Mouse (Mus musculus): Measurements from ENCODE around the gene Slc2a12. TPM values are rescaled to one million over a fixed set of nuclear protein-coding genes. Genes with fewer than 3 reads are reported as not detected.
A peak's percentile ranks its signal among the peaks of the same experiment; 100 is the strongest.

Gene Slc2a12
- total RNA-seq (2021) (1 to 10 TPM in 1 of 2 experiments, under 1 TPM in 1; 0.49 to 2.3 TPM), polyA plus RNA-seq (2012; rRNA removed) (0.15 and 0.18 TPM in 2 replicates)
- long read RNA-seq, full-length matches to known transcripts, result 1 of 1 reads
- long read RNA-seq, partial matches to known transcripts, result 0 of 1 reads
- long read RNA-seq, other reads (novel, unspliced or antisense), result 0 of 1 reads

DNA sequence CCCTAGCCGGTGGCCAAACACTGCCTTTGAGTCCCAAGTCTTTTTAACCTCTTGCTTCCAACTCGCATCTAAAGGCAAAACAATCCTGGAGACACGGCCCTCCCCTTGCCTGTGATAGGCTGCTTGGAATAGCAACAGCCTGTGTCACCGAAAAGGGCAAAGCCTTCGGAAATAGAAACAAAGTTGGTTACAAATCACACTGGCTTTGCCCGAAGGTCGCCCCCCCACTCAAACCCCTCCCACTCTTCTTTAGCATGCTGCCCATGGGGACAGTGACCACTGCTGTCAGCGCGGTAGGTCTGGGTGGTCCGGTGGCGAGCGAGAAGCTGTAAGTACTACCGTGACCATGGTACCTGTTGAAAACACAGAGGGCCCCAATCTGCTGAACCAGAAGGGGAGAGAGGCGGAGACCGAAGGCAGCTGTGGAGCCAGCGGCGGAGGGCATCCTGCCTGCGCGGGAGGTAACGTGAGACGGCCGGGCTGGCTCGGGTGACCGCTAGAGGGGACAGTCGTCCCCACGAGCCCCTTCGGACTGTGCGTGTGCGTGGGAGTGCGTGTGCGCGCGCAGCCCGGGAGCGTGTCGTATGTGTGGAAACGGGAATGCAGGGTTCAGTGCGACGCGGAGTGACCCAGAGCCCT lies at the start of gene Slc2a12:
Slc2a12 (plus strand) TSS at position 159 of the 639 bp plus-strand sequence.
- DNase-seq, result peak; percentile 82

DNA sequence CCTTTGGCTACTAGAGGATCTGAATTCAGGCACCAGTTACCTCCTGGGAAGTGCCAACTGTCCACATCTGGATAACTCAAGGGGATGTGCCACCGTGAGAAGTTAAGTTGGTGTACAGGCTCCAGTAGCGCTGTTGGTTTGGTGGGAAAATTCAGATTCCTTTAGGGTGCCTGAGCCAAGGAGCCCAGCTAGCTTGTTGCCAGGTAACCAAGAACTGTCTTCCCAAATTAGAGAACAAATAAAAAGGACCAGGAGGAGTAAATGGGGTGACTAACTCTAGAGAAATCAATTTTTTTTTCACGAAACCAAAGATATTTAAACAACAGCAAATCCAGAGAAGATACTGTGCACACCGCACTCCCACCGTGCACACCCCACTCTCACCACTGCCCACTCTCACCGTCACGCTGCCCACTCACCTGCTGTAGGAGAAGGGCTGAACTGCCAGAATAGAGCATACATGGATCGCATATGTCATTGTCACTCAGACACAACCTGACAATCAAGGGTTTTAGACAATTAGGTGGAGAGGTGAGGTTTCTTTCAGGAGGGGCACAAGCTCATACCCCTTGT lies 45.8 kb upstream of the Slc2a12 start:
- DNase-seq, result no peak

DNA sequence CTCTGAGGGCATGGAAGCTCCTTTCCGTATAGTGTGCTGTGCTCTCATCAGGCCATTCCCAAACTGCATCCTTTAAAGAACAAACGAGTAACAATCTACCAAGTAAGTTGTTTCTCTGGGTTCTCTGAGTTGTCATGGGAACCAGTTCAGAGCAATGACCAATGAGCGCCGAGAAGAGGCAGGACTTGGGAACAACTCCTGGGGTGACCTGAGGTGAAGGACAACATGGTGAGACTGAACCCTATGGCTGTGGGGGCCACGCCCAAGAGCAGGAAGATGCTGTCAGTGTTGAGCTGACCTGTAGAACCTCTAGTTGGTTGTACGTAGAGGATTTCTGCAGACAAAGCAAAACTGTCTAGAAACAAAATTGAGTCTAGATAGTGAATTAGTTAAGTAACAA lies 43.8 kb upstream of the Slc2a12 start:
- DNase-seq, result no peak

DNA sequence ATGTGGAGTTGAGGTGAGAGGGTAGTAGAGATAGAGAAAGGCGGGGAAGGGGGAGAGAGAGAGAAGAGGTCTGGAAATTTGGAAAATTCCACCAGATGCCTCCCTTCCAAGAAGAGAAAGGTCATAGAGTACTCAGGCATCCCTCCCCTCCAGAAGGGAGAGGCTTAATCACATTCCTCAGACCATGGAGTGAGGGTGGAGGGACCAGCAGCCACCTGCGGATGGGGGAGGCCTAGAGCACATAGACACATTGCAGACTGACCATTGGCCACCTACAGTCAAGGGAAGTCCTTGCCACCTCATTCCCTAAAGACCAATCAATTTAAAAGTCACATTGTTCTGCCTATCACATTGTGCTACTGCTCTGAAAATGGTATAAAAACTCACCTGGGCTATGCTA lies 40.0 kb upstream of the Slc2a12 start:
- no peak for DNase-seq

DNA sequence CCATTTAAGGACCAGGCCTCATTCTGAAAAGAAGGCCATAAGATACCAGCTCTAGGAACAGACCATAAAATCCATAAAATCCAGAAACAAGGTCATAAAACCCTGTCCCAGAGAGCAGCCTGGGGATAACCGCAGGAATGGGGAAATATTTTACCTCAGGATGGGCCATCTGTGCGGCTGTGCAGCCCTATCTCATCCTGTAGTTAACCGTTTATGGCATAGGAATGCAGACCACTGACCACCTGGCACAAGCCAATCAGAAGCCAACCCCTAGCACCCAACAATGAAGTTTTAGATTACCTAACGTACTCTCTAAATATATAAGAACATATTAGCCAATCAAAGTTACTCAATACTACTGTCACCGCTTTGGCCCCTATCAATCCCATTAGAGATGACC lies 36.5 kb upstream of the Slc2a12 start:
- no peak for DNase-seq

DNA sequence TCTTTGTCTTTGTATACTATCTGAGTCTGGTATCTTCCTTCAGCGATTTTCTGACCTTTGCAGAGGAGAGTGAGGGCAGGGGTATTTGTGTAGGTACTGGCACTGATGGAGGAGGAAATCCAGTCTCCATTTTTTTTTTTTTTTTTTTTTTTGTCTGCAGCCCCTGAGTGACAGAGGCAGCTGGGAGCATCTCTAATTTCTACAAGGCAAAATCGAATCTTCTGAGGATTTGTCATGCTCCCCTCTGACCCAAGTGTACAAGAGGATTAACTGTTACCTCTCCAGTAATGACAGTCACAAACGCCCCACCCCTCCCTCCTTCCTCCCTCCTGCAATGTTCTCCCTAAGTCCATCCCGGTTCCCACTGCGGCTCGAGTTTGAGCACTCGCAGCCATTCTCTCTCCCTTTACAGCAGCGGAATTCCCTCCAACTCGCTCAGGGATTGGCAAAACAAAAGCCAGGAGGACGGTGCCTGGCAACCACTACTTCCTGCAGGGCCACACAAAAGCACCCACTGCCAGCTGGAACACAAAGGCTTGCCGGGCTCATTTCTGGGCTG lies 35.9 kb upstream of the Slc2a12 start:
- DNase-seq, result no peak

DNA sequence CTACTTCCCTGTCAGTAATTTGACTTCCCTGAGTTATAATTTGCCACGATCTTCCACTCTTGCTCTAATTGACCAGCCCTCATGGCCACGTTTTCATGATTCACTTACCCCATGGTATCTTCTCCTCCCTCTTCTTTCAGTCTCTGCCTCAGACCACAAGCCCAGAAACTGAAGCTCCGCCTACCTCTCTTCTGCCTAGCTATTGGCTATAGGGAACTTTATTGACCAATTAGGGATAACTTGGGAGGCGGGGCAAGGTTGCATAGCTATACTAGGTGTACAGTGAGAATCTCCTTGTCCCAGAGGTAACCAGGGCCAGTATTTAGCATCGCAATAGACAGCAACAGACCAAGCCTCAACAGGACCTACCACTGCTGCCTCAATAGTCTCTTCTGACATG lies 31.5 kb upstream of the Slc2a12 start:
- no peak for DNase-seq

DNA sequence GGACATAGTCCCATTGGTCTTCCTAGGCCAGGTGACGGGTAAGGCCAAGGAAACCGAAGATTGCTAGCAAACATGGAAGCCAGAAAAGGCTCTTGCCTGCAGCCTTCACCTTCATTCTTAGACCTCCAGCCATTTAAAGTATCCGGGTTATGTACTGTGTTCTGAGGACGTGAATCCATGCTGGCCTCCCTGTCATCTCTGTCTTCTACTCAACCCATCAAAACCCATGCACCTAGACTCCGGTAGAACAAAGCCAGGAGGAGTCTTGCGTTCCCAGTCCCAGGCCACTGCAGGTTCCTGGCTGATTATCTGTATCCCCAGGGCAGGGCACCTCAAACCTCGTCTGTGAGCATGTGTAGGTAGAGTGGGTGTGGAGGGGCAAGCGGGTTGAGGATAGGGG lies 30.3 kb upstream of the Slc2a12 start:
- DNase-seq, result no peak

DNA sequence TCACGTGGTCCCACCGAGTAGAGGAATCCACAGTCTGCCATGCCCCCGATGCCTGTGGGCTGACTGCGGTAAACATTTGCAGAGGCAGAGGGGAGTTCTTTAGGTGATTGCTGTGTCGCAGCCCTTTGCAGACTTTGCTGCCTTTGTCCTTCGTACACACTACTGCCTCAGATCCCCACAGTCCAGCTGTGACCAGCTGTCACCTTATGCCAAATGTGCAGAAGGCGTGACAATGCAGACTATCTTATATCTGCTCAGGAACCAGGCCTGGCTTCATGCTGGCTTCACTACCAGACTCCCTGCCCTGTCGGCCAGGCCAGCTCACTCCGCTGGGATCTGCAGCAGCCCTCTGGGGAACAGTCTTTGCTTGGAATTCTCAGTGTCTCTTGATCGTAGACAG lies 29.5 kb upstream of the Slc2a12 start:
- DNase-seq, result no peak

DNA sequence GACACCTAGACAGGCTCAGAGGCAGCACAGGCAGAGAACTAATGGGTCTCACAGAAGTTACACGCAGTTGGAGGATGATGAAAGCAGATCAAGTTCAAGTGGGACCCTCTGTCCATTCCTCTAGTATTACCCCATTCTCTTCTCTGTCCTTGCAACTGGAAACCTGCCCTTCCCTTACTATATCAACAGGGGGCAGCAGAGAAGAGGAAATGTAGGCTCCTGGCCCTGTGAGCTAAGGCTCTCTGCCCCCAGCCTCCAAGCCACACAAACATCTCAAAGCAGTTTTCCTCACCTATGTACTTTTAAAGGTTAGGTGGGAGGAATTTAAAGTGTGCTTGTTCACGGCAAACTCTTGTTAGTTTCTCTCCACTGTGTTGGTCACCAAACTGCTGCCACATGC lies 26.0 kb upstream of the Slc2a12 start:
- DNase-seq, result peak; percentile 8

DNA sequence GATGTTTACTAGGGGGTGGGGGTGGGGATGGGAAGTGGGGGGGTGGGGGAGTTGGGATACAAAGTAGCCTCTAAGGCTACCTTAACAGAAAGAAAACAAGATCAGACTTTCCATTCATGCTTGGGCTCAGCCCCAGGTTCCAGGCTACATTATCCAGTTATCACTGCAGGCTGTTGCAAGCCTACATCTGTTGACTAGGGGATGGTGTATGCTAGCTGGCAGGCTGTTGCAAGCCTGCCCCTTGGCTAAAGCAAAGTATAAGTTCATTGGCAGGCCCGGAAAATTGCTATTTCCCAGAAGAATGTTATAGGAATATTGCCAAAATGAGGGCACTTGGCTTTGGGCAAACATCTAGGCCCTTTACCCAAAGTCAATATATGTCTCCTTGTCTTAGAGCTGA lies 16.0 kb upstream of the Slc2a12 start:
- DNase-seq, result no peak

DNA sequence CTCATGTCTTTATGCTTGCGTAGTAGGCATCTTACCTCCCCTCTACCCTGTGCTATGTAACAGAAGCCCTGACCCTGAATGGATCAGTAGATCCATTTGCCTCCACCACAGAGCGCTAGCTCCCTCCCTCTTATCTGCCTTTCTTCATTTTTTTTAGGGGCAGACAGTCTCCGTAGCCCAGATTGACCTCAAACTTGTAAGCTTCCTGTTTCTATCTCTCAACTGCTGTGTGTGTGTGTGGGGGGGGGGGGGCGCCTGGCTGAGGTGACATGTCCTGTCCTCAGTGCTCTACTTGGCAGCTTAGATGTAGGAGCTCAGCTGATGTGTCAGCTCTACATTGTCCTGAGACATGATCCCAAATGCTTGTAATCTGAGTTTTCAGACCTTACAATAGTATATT lies 13.7 kb upstream of the Slc2a12 start:
- no peak for DNase-seq

DNA sequence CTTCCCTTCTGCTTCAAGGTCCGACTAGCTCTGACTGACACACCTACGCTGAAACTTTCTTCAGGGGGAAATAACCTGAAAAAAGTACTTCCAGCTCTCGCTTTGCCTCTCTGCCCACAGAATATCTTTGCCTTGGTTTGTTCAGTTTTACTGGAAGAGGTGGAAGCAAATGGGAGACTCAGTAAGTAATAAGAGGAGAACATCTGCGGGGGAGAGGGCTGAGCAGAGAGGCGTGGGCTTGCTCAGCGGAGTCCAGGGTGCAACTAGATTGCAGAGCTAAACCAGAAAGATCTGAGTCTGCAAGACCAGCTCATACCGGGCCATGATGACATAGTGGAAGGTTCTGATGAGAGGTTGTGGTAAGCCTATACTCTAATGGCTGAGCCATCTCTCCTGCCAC lies 13.3 kb upstream of the Slc2a12 start:
- no peak for DNase-seq

DNA sequence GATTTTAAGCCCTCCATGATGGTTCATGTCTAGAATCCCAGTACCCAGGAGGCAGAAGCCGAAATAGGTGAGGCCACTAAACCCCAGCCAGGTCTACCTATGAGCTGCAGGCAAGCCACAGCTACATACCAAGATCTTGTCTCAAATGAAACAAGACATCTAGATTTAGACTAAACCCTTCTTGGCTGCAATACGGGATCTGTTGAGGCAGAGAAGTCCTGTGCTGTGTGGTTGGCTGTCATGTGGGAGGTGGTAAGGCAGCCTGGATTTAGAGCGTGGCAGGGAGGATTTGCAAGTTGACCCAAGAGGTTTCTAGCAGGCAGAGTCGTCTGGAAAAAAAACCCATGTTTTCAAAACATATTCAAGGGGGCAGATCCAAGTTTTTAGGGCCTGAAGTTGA lies 12.9 kb upstream of the Slc2a12 start:
- no peak for DNase-seq

DNA sequence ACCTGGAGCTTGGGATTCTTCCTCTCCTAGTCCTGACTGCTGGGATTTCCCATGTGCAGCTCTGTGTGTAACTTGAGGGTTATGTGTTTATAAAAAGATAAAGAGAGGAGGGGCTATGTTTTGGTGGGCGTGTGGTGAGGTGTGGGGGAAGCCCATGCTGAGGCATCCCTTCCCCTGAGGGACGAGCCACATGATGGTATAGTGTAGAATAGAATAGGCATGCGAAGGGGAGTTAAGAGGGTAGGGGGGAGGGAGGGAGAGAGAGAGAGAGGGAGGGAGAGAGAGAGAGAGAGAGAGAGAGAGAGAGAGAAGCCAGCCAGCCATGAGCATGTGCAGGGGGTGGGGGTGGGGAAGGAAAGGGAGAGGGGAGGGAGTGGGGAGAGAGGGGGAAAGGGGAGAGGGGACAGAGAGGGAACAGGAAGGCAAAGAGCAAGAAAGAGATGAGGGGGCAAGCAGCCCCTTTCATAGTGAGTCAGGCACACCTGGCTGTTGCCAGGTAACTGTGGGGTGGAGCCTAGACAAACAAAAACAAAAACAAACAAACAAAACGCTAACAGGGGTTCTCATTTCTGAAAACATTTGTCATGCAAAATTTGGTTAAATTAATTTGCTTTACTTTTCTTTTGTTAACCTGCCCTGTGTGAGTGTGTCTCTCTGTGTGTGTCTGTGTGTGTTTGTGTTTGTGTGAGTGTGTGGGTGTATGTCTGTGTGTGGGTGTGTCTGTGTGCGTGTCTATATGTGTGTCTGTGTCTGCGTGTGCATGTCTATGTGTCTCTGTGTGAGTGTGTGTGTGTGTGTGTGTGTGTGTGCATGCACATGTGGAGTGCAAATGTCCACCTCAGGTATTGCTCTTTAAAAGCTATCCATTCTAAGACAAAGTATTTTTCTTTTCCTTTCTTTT lies 11.2 kb upstream of the Slc2a12 start:
- no peak for DNase-seq

DNA sequence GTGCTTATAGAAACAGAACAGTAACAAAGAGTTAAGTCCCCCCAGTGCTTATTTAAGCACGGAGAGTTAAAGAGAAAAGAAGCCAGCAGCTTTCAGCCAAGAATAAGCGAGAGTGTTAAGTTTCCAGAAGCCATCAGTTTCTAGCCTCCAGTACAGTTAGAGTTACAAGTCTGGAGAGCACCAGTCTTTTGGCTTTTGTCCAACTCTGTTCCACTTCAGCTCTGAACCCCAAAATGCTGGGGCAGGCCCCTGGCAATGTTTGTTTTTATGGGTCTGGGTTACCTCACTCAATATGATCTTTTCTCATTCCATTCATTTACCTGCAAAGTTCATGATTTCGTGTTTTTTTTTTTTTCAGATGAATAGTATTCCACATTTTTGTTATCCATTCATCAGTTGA lies 7.6 kb upstream of the Slc2a12 start:
- no peak for DNase-seq

DNA sequence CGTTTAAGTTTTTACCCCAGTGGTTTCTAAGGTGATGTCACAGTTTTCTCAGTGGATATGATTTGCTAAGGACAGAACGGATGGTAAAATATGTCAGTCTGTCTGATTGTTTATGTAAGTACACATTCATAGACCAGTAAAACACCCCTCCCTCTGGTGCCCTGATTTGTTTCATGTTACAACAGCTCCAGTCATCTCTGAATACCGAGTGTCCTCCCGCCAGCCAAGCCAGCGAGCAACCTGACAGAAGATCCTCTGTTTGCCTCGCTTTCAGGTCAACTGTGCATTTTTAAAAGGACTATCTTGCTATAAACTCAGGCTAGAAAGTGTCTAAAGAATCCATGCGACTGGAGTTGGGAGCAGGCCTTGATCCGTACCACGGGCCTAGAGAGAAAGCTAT lies 640 bp upstream of the Slc2a12 start:
- no peak for DNase-seq

DNA sequence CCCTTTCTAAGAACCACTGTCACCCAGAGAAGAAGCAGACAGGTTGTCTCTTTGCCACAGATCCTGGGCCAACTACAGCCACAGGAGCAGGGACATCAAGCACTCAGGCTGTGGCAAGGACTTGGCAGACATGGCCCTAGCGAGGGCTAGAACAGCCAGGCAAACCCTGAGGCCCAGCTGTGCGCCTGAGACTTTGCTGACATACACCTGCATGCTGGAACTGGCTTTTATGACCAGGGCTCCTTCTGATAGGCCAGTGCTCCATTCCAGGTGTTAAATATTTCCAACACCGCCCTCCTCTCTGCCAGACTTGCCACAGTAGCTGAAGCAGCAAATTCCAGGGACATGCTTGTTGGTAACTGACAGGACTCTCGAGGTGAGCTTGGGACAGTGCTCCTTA lies 3.9 kb downstream of the Slc2a12 start:
- no peak for DNase-seq

DNA sequence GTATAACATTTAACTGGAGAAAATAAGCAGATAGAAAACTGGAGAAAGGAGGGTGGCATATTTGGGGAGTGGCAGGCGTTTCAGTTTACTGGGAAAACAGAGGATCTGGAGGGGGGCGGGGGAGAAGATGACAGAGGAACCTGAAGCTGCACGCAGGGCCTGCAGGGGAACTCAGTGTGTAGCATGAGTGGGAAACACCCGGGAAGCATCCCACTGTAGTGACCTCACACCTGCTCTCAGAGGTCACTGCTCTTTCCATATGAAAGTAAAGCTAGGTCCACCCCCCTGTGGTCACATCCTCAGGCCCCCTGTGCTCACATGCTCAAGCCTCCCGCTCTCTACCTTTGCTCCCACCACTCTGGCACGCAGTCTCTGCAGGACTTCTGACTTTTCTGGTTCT lies 9.0 kb downstream of the Slc2a12 start:
- no peak for DNase-seq

DNA sequence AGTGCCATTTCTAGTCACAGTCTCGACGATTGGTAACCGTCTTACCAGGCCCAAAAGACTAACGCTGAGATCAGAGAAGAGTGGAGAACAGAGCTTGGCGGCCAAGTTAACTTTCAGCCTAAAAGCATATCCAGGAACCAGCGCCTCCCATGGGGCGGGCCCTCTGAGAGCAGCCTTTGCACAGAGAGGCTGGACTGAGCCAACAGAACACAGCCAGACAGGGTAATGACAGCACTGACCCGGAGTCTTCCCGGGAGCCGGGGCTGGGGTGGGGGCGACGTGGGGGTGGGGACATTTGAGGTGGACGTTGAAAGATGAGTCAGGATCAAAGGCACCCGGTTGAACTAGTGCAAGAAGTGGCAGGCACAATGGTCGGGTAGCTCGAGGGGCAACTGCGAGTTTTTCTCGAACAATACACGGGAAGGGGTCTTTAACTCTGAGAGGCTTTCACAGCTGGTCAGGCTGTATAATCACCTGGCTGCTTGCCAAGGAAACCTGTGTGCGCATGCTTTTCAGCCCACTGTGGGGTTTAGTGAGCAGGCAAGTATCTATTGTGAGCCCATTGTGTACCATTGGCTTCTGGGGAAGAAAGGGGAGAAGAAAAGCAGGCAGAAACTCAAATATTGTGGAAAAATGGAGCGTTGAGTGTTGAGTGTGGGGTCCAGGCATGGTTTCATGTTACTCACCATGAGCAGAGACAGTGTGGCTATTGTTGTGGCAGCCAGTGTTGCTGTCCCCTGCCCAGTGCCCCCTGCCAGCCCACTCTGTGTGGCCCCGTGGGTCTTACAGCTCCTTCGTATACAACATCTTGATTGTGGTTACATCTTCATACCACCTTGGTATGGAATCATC lies 13.9 kb downstream of the Slc2a12 start:
- DNase-seq, result peak; percentile 18

DNA sequence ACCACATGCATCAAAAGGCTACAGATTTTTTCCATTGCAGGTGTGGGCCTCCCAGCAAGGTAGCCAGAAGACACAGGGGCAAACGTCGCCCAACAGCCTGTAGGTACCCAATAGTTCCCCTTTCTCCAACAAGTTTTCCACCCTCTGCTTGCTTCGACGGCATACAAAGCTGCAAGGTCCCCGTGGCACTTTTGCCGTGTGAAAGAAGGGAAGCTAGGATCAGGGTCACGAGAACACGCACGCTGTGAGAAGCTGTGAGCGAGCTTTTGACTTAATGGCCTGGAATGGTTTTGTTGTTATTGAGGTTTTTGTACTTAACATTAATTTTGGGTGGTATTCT lies 14.5 kb downstream of the Slc2a12 start:
- DNase-seq, result no peak

Data from adrenal gland, adult 2 months (tissue).